Mouse (Mus musculus) CD4-positive, CD25-positive, alpha-beta regulatory T cell, adult 9 weeks (primary cell): Measurements from ENCODE around the gene Olfr165. TPM values are rescaled to one million over a fixed set of nuclear protein-coding genes. Genes with fewer than 3 reads are reported as not detected.

Experiments
- polyA plus RNA-seq: library from polyadenylated mRNA; unstranded; fragments of 100-300 nt; shearing (Covaris generic); gene quantifications from one replicate; pipeline ENCODE4 v1.2.1, GENCODE M21; 2017

Gene Olfr165
- not detected for polyA plus RNA-seq

GRCm38 (mm10) chr16:19423034-19423433, at the start of gene Olfr165:
TSS of gene Olfr165 (minus strand) at chr16:19423134.

Other genes starting within 250 kb of the Olfr165 start
- gene Olfr164, start 109.1 kb downstream of the Olfr165 start, polyA plus RNA-seq = not detected
- gene Olfr166, start 60.6 kb upstream of the Olfr165 start, polyA plus RNA-seq = 0.06 TPM
- not detected for gene Olfr167, start 99.1 kb upstream of the Olfr165 start, polyA plus RNA-seq
- not detected for gene Olfr168, start 112.4 kb upstream of the Olfr165 start, polyA plus RNA-seq
- gene Olfr169, start 148.7 kb upstream of the Olfr165 start, polyA plus RNA-seq = not detected
- not detected for gene Olfr170, start 188.7 kb upstream of the Olfr165 start, polyA plus RNA-seq
- not detected for gene Olfr171, start 206.8 kb upstream of the Olfr165 start, polyA plus RNA-seq